Mouse (Mus musculus) forebrain, embryonic 11.5 days (tissue): ENCODE data around the gene Slc2a10. TPM values are rescaled to one million over a fixed set of nuclear protein-coding genes. Genes with fewer than 3 reads are reported as not detected.
"Not testable (repeated sequence)": the region's sequence is repeated elsewhere in the genome, so short reads cannot be mapped to it uniquely, and the experiment has no call there.

Experiments
- ATAC-seq: fragments of 200-750 bp; cut with Nextera tagmentation; replicated peaks from 2 replicates; pipeline ENCODE4 v1.8.0; 2017; ENCODE audit warnings: moderate TSS enrichment; ENCODE audit not compliant: low FRiP score
- DNase-seq: peaks from one replicate; pipeline ENCODE4 v3.0.0-alpha.2; 2017; ENCODE audit warnings: low spot score
- H3K27ac ChIP-seq: fragments of 300-500 bp; sonication (generic); 2 replicates; pipeline ENCODE4 v1.5.1; 2014; ENCODE audit warnings: low read depth, low read length
- H3K27me3 ChIP-seq: fragments of 300-500 bp; sonication (generic); 2 replicates; pipeline ENCODE4 v1.6.1; 2014; ENCODE audit warnings: mild to moderate bottlenecking, low read length, mixed read lengths; ENCODE audit not compliant: control insufficient read depth, insufficient read depth
- H3K36me3 ChIP-seq: fragments of 300-500 bp; sonication (generic); 2 replicates; pipeline ENCODE4 v1.6.1; 2014; ENCODE audit warnings: mild to moderate bottlenecking, low read length, moderate library complexity, mixed read lengths; ENCODE audit not compliant: control insufficient read depth, insufficient read depth
- H3K4me1 ChIP-seq: fragments of 300-500 bp; sonication (generic); replicated peaks from 2 replicates; pipeline ENCODE4 v1.6.1; 2014; ENCODE audit warnings: low read length, mixed read lengths; ENCODE audit not compliant: control insufficient read depth, insufficient read depth
- H3K4me2 ChIP-seq: fragments of 300-500 bp; sonication (generic); 2 replicates; pipeline ENCODE4 v1.6.1; 2014; ENCODE audit warnings: low read depth, mild to moderate bottlenecking, low read length, moderate library complexity, mixed read lengths; ENCODE audit not compliant: severe bottlenecking
- H3K4me3 ChIP-seq: fragments of 300-500 bp; sonication (generic); 2 replicates; pipeline ENCODE4 v1.5.1; 2014; ENCODE audit warnings: low read depth, low read length
- H3K9ac ChIP-seq: fragments of 300-500 bp; sonication (generic); 2 replicates; pipeline ENCODE4 v1.6.1; 2014; ENCODE audit warnings: low read length
- H3K9me3 ChIP-seq: fragments of 300-500 bp; sonication (generic); 2 replicates; pipeline ENCODE4 v1.6.1; 2016; ENCODE audit warnings: low read length, mixed read lengths; ENCODE audit not compliant: control insufficient read depth
- WGBS: fragments of 180-500 bp; shearing (Covaris S2); extraction: QIAGEN DNeasy Blood & Tissue Kit; methylation state at CpG from one replicate; pipeline ENCODE4 v1.1.7; 2014; 5-methylcytosine and 5-hydroxymethylcytosine counted together
- polyA plus RNA-seq: library from polyadenylated mRNA; unstranded; fragments of >200 nt; fragmentation: Nextera tagmentation; extraction: Ambion mirVana; gene quantifications from 2 replicates; pipeline ENCODE4 v1.2.1, GENCODE M21; 2014

Gene Slc2a10
- polyA plus RNA-seq, 1 experiment from 2014 or later: 4.2 TPM

GRCm38 (mm10) chr2:165542939-165543669 lies 39.5 kb downstream of the Slc2a10 start:
- Histone ChIP-seq H3K27ac (peak overlapping the region; percentile 63), H3K9me3 (no peaks in the 10 kb centered on the region), H3K36me3 (no peaks in the 10 kb centered on the region), H3K27me3 (no peaks in the 10 kb centered on the region; the same call in 1 of the 2 replicates), H3K9ac (peak overlapping the region; percentile 3; the same call in 1 of the 2 replicates), H3K4me3 (no peak overlapping the region), H3K4me2 (no peak overlapping the region), H3K4me1 (peaks cover 12% of the 10 kb centered on the region)
- WGBS: 16% methylated on average over 13 of the region's 13 CpGs
- ATAC-seq (peak; percentile 55; the same call in 1 of the 2 replicates), DNase-seq (no peak)

- no peaks in the 10 kb centered on the region for H3K36me3 ChIP-seq
- DNase-seq: no peak
- no peaks in the 10 kb centered on the region for H3K9me3 ChIP-seq
- ATAC-seq: 0 out of 2 replicates have a peak, but pooled peaks have one; percentile 24
- 44% methylated on average over 10 of the region's 10 CpGs for WGBS
- no peaks in the 10 kb centered on the region; the same call in 1 of the 2 replicates for H3K27me3 ChIP-seq
- no peak overlapping the region for H3K4me2 ChIP-seq
- H3K4me1 ChIP-seq: peaks cover 12% of the 10 kb centered on the region
- no peak overlapping the region for H3K4me3 ChIP-seq
- no peak overlapping the region for H3K9ac ChIP-seq
- H3K27ac ChIP-seq: peak overlapping the region; percentile 59
These were observed 40.1 kb downstream of the Slc2a10 start for GRCm38 (mm10) chr2:165543670-165544016.

GRCm38 (mm10) chr2:165545687-165546086 lies 42.1 kb downstream of the Slc2a10 start:
- DNase-seq (no peak), ATAC-seq (no peak)
- H3K9me3 ChIP-seq: no peaks in the 10 kb centered on the region
- no peak overlapping the region for H3K4me3 ChIP-seq
- H3K27me3 ChIP-seq: no peaks in the 10 kb centered on the region; the same call in 1 of the 2 replicates
- H3K27ac ChIP-seq: no peak overlapping the region
- peaks cover 12% of the 10 kb centered on the region for H3K4me1 ChIP-seq
- no peak overlapping the region for H3K4me2 ChIP-seq
- H3K9ac ChIP-seq: no peak overlapping the region
- H3K36me3 ChIP-seq: no peaks in the 10 kb centered on the region
- WGBS: 95% methylated on average over 2 of the region's 2 CpGs

- Histone ChIP-seq H3K9ac (no peak overlapping the region), H3K4me3 (no peak overlapping the region), H3K27ac (no peak overlapping the region), H3K4me2 (no peak overlapping the region), H3K4me1 (peaks cover 12% of the 10 kb centered on the region), H3K27me3 (no peaks in the 10 kb centered on the region), H3K36me3 (no peaks in the 10 kb centered on the region), H3K9me3 (no peaks in the 10 kb centered on the region)
- ATAC-seq (no peak), DNase-seq (no peak)
- WGBS: 58% methylated on average over 8 of the region's 8 CpGs
These were observed 42.8 kb downstream of the Slc2a10 start for GRCm38 (mm10) chr2:165546341-165546740.

GRCm38 (mm10) chr2:165547410-165547809 lies 43.8 kb downstream of the Slc2a10 start:
- ATAC-seq (no peak), DNase-seq (peak; percentile 72)
- H3K27ac ChIP-seq: no peak overlapping the region
- H3K4me2 ChIP-seq: no peak overlapping the region
- no peaks in the 10 kb centered on the region for H3K27me3 ChIP-seq
- peaks cover 12% of the 10 kb centered on the region for H3K4me1 ChIP-seq
- H3K4me3 ChIP-seq: no peak overlapping the region
- 52% methylated on average over 9 of the region's 9 CpGs for WGBS
- H3K36me3 ChIP-seq: no peaks in the 10 kb centered on the region
- no peaks in the 10 kb centered on the region for H3K9me3 ChIP-seq
- no peak overlapping the region for H3K9ac ChIP-seq

- Histone ChIP-seq H3K4me1 (peaks cover 4% of the 10 kb centered on the region), H3K27me3 (no peaks in the 10 kb centered on the region), H3K9ac (no peak overlapping the region), H3K9me3 (no peaks in the 10 kb centered on the region), H3K27ac (no peak overlapping the region), H3K4me2 (no peak overlapping the region), H3K4me3 (no peak overlapping the region), H3K36me3 (no peaks in the 10 kb centered on the region)
- WGBS: 52% methylated on average over 6 of the region's 6 CpGs
- ATAC-seq (no peak), DNase-seq (no peak)
These were observed 45.0 kb downstream of the Slc2a10 start for GRCm38 (mm10) chr2:165548627-165549026.

GRCm38 (mm10) chr2:165550410-165550809 lies 46.8 kb downstream of the Slc2a10 start:
- H3K27me3 ChIP-seq, H3K27ac ChIP-seq, H3K4me1 ChIP-seq, H3K4me3 ChIP-seq, DNase-seq, H3K9me3 ChIP-seq, H3K4me2 ChIP-seq, H3K36me3 ChIP-seq, H3K9ac ChIP-seq, ATAC-seq: not testable (repeated sequence)
- 78% methylated on average over 7 of the region's 7 CpGs for WGBS

- no peak for ATAC-seq
- no peak overlapping the region for H3K4me2 ChIP-seq
- no peaks in the 10 kb centered on the region for H3K4me1 ChIP-seq
- DNase-seq: no peak
- no peak overlapping the region for H3K4me3 ChIP-seq
- H3K9ac ChIP-seq: no peak overlapping the region
- H3K36me3 ChIP-seq: no peaks in the 10 kb centered on the region
- no peaks in the 10 kb centered on the region; the same call in 1 of the 2 replicates for H3K27me3 ChIP-seq
- no peak overlapping the region for H3K27ac ChIP-seq
- WGBS: 43% methylated on average over 9 of the region's 9 CpGs
- no peaks in the 10 kb centered on the region for H3K9me3 ChIP-seq
These were observed 50.5 kb downstream of the Slc2a10 start for GRCm38 (mm10) chr2:165554066-165554465.

GRCm38 (mm10) chr2:165557278-165557677 lies 53.7 kb downstream of the Slc2a10 start:
- H3K27ac ChIP-seq: no peak overlapping the region
- no peak overlapping the region for H3K4me2 ChIP-seq
- H3K9me3 ChIP-seq: no peaks in the 10 kb centered on the region
- H3K27me3 ChIP-seq: no peaks in the 10 kb centered on the region; the same call in none of the 2 replicates
- H3K4me3 ChIP-seq: no peak overlapping the region
- no peak overlapping the region for H3K9ac ChIP-seq
- 92% methylated on average over 7 of the region's 7 CpGs for WGBS
- ATAC-seq: no peak
- DNase-seq: no peak
- H3K36me3 ChIP-seq: no peaks in the 10 kb centered on the region
- no peaks in the 10 kb centered on the region for H3K4me1 ChIP-seq
